Mouse (Mus musculus) thymus, postnatal 4 days (tissue): ENCODE results near the gene Rps19bp1.

Experiments
- DNase-seq: peaks from one replicate; pipeline ENCODE4 v3.0.0; 2021

The Rps19bp1 gene

GRCm38 (mm10) chr15:80263610-80264575 is at the start of gene Rps19bp1:
TSS of gene Rps19bp1 (minus strand) at chr15:80264315.
- DNase-seq, result peak; percentile 94

DNA sequence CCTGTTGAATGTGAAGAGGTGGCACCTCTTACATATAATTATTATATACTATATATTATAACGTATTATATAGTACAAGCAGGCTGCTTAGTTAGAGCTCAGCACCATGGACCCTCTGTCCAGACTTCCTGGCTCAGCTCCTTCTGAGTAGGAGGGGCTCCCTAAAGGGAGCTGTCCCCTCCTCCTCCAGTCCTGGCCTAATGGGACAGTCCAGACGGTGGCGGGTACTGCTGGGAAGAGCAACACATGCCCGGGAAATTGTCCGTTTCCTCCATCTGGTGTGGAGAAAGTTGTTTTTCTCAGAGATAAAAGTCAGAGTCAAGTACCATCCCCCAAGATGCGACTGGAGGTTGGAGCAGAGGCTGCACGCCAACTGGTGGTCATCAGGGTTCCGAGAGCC is 42.0 kb upstream of the Rps19bp1 start:
- DNase-seq, result no peak

- DNase-seq, result no peak
Observed at GRCm38 (mm10) chr15:80304188-80304587, 40.1 kb upstream of the Rps19bp1 start.

DNA sequence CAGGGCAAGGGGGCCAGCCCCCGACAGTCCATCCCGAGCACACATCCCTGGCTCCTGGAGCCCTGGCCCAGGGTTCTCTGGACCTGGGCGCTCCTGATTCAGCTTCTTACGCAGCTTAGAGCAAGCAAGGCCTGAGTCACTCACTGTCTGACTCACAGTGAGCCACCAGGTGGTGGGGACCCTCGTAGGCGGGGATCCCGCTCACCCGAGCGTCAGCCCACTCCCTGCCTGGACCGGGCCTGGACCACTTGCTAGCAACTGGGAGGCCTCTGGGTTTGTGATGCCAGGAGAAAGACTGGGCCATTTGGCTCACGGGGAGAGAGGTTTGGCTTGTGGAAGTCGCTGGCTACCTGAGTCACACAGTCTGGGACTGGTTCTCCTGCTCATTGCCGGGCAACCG is 39.7 kb upstream of the Rps19bp1 start:
- DNase-seq, result no peak

DNA sequence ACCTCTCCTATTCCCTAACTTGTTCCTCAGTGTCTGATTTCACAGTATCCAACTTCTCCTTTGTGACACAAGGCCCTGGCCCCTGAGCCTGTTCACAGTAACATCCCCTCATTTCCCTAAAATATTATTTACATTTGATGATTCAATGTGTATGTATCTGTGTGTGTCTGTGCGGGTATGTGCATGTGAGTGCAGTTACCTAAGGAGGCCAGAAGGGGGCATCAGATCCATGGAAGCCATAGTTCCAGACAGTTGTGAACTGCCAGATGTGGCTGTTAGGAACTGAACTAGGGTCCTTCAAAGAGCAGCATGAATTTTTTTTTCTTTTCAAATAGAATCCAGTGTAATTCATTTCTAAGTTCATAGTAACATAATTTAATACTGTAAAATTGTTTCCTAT is 33.0 kb upstream of the Rps19bp1 start:
- DNase-seq, result no peak

DNA sequence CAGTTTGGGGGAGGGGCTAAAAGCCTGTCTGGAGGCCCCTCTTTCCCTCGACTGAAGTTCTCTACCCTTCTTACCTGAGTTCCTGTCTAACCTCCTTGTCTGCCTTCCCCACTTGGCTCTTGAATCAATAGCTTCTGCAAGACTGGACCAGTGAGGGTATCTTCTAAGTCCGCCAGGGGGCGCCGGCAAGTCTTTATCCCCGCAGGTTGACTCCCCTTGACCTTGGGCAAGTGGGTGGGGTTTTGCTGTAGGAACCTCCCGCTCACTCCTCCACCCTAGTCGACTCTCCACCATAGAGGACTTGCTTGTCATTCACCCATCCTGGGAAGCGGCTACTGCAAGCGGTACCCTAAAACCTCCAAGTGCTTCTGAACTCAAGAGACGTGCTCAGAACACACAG is 25.3 kb upstream of the Rps19bp1 start:
- DNase-seq, result peak; percentile 92

- peak; percentile 16 for DNase-seq
Observed at GRCm38 (mm10) chr15:80288036-80288435, 23.9 kb upstream of the Rps19bp1 start.

DNA sequence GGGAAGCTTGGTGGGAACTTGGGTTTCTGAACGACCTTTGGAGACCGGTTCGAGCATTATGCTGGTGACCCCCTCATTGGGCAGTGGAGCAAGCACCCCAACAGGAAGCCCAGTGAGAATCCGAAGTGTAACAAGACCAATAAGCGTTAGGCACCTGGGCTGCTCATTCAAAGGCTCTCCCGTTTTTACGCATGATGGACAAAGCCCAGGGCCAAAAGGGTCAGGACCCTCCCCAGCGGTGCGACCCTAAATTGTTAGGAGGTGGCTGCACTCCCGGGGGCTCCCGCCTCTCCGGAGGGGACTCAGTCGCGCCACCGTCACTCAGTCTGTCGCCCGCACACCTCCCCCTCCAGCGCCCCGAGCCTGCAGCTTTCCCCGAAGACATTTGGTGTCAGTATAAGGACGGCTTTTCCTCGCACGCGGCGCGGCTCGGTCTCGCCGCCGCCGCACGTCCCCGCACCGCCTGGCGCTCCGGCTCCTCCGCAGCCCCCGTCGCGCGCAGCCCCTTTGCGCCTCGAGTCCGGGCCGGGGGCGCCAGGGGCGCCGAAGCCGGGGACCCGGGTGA is 22.8 kb upstream of the Rps19bp1 start, which contains the start of gene Cacna1i:
Gene Cacna1i (plus strand): TSS at position 388 of the 565 bp plus-strand sequence.
- DNase-seq, result peak; percentile 55

GRCm38 (mm10) chr15:80280646-80281045 is 16.5 kb upstream of the Rps19bp1 start:
- peak; percentile 77 for DNase-seq

GRCm38 (mm10) chr15:80279053-80279452 is 14.9 kb upstream of the Rps19bp1 start:
- DNase-seq, result no peak

- no peak for DNase-seq
Observed at GRCm38 (mm10) chr15:80278121-80278759, 14.1 kb upstream of the Rps19bp1 start.

GRCm38 (mm10) chr15:80277625-80278024 is 13.5 kb upstream of the Rps19bp1 start:
- peak; percentile 85 for DNase-seq

DNA sequence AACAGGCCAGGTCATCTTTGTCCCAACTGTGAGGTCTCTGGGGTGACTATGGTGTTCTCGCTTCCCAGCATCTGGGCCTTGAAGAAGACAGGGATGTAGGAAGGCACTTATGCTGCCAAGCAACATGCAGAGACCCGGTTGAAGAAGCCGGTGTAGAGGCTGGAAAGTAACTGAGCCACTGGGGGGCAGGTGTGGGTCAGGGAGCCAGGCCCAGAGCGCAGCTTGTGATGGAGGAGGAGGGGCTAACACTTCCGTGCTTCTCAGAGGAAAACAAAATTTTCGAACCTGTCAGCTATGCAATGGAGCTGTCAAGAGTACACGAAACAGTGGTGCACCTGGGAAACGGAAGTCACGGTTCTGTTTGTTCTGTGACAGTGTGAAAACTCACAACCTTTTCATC is 13.0 kb upstream of the Rps19bp1 start:
- DNase-seq, result peak; percentile 54

DNA sequence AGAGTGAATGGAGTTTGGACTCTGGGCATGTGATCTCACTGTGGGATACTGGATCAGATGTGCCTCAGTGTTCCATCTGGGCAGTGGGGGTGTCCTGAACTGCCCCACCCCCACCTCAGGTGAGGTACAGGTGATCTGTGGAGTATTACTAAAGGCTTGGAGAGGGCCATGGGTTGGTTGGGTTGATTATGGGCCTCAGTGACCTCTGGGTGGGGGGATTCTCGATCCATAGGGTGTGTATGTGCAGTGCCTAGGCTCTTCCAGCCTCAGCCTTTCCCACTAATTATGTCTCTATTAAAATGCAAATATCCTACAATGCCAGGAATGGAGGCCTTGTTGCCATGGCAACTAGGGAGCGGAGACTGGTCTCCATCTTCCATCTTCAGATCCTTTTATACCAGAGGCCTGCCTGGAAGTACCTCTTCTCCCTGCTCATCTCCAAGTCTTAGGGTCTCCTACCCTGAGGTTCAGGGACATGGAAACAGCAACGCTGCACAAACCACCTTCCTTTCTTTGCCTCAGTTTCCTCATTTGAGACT is 7.8 kb upstream of the Rps19bp1 start:
- DNase-seq, result no peak

DNA sequence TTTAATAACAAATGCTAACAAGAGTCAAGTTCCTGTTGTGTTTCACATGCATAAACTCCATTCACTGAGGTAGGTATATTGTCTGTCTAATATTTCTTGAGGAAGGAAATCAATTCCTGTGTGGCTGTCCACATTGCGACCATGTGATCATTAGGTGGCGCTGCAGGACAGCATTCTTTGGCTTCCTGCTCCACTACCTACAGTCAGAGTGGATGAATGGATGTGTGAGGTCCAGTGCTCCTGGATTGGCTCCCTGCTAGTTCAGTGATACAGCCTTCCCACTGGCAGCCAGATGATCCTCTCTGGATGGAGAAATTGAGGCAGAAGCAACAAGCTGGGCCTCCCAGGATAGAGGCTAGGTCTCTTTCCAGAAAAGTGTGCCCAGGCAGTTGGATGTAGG is 2.2 kb upstream of the Rps19bp1 start:
- peak; percentile 82 for DNase-seq

DNA sequence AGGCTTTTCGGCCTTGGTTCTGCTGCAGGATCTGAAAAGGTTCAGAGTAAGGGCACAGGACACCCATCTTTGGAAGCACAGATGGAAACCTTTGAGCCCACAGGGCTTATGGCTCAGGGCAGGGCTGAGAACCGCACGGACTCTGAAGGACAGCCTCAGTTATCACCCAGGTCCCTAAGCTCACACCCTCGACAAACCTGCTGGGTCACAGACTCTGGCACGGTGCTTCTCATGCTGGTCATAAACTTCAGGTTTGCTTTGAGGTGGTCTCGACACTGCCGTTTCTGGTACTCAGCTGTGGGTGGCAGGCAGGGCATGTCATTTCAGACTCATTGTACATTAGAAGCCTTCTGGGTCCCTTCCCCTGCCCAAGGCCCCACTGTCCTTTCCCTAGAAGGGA is 3.0 kb downstream of the Rps19bp1 start:
- no peak for DNase-seq

DNA sequence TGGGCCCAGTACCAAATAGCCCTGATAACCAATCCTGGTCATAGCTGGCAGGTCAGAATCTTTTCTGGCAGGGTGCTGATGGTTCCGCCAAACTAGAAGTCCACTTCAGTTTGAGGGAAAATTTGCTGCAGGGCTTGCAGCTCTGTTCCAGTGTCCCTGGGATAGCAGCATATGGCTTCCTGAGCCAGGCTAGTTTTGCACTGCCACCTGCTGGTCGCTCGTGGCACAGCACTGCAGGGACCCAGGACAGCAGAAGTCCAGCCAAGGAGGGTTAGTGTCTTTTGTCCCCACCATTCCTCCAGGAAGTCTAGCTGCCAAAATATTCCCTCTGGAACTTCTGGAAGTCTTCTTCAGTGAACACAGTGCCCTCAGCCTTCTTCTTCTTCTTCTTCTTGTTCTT is 3.4 kb downstream of the Rps19bp1 start:
- DNase-seq, result peak; percentile 90

DNA sequence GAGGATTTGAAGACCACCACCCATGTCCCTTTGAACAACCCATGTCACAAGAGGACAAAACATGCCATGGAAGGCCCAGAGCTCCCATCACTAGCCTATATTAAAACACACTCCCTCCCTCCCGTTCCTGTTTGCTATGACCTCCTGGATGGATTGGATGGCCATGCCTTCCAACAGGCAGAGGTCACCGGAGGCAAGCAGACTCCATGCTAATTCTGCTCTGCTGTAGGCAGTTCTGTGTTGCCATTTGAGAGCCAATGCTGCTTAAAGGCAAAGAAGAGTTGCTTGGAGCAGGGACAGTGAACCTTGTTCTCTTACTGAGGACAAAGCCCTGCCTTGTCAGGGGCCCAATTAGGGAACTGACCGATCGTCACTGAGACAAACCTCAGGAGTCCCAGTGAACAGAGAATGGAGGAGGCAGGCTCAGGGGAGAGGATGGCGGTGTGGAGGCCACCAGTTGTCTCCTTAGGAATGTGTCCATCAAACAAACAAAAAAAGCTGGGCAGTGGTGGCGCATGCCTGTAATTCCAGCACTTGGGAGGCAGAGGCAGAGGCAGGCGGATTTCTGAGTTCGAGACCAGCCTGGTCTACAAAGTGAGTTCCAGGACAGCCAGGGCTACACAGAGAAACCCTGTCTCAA is 4.6 kb downstream of the Rps19bp1 start:
- DNase-seq, result no peak

GRCm38 (mm10) chr15:80258240-80259170 is 5.6 kb downstream of the Rps19bp1 start:
- DNase-seq, result no peak

- DNase-seq, result no peak
Observed at GRCm38 (mm10) chr15:80257602-80258239, 6.4 kb downstream of the Rps19bp1 start.
